In the genomic region with DNA sequence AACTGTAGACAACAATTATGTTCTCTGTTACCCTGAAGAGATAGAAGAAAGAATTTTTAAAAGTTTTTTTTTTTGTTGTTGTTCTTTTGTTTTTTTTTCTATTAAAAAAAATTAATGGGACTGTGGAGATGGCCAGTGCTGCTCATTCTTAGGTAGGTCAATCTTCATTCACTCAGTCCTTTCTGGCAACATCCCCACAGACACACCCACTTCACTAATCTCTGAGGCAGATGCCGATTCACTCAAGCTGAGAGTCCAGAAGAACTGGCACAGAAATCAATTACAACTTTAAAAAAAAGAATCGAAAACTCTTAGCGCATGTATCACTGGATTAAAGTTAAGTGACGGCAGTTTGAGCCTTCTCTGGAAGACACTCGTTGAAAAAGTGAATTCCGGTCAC, we compare ENCODE assay signal across 25 mouse cellular contexts. TPM values are rescaled to one million over a fixed set of nuclear protein-coding genes. Genes with fewer than 3 reads are reported as not detected.
"Had no signal": no experiment of that assay in that cellular context is flagged by ENCODE, and none has a peak within 500 bp of the region (broad histone marks: within the 10 kb centered on the region; RNA-seq: fewer than 3 reads in every experiment).

No protein-coding gene starts in this region.

- H3K9ac ChIP-seq: heart, embryonic 12.5 days; hindbrain, embryonic 12.5 days; hindbrain, embryonic 14.5 days; intestine, embryonic 15.5 days; limb, embryonic 13.5 days; limb, embryonic 15.5 days; liver, embryonic 12.5 days; liver, embryonic 14.5 days had no signal

- DNase-seq: heart, postnatal 10 days; heart, postnatal 4 days; kidney, adult 18-20 months; kidney, adult 8-10 months; kidney, postnatal 10 days; kidney, postnatal 25 days; kidney, postnatal 4 days; layer of hippocampus, postnatal 36 days; left cerebral cortex, postnatal 4 days; lung, adult 18-20 months had no signal

- H3K4me1 ChIP-seq: heart, embryonic 10.5 days; heart, embryonic 12.5 days; hindbrain, embryonic 12.5 days; intestine, embryonic 15.5 days; limb, embryonic 13.5 days; limb, embryonic 15.5 days; liver, embryonic 12.5 days had no signal

- H3K4me2 ChIP-seq: heart, embryonic 12.5 days; hindbrain, embryonic 12.5 days; hindbrain, embryonic 14.5 days; intestine, embryonic 15.5 days; limb, embryonic 13.5 days; limb, embryonic 15.5 days; liver, embryonic 12.5 days had no signal

- H3K27me3 ChIP-seq: heart, embryonic 12.5 days; hindbrain, embryonic 12.5 days; intestine, embryonic 15.5 days; limb, embryonic 13.5 days; limb, embryonic 15.5 days; liver, embryonic 12.5 days had no signal

- H3K27ac ChIP-seq: heart, embryonic 10.5 days; hindbrain, embryonic 10.5 days; hindbrain, embryonic 12.5 days; hindbrain, embryonic 14.5 days; intestine, embryonic 15.5 days; layer of hippocampus, adult 2 months; limb, embryonic 13.5 days; limb, embryonic 15.5 days; liver, embryonic 12.5 days; liver, embryonic 14.5 days had no signal

- H3K36me3 ChIP-seq: heart, embryonic 10.5 days; heart, embryonic 12.5 days; hindbrain, embryonic 10.5 days; hindbrain, embryonic 12.5 days; intestine, embryonic 15.5 days; limb, embryonic 13.5 days; limb, embryonic 15.5 days; liver, embryonic 12.5 days had no signal

- H3K4me3 ChIP-seq: heart, embryonic 10.5 days; heart, embryonic 12.5 days; hindbrain, embryonic 10.5 days; hindbrain, embryonic 12.5 days; intestine, embryonic 15.5 days; layer of hippocampus, adult 2 months; limb, embryonic 13.5 days; limb, embryonic 15.5 days; liver, embryonic 12.5 days had no signal

- H3K9me3 ChIP-seq: heart, embryonic 10.5 days; heart, embryonic 12.5 days; hindbrain, embryonic 10.5 days; hindbrain, embryonic 12.5 days; intestine, embryonic 15.5 days; limb, embryonic 13.5 days; limb, embryonic 15.5 days; liver, embryonic 12.5 days had no signal

- ATAC-seq: hindbrain, embryonic 16.5 days; inflammation-experienced regulatory T-cells, adult 6 months; intestine, embryonic 15.5 days; intestine, postnatal 0 days; liver, embryonic 12.5 days had no signal

RNA-seq across cellular contexts. Expression of a gene that starts 36.0 kb away (rescaled TPM):
- total RNA-seq: granulocyte monocyte progenitor cell, adult 5-6 weeks had no signal
